Mouse (Mus musculus): ENCODE data around the gene B3gnt2. TPM values are rescaled to one million over a fixed set of nuclear protein-coding genes. Genes with fewer than 3 reads are reported as not detected.

B3gnt2 gene
- polyA plus RNA-seq, 1 experiment from 2014 or later, result 3.4 TPM

DNA sequence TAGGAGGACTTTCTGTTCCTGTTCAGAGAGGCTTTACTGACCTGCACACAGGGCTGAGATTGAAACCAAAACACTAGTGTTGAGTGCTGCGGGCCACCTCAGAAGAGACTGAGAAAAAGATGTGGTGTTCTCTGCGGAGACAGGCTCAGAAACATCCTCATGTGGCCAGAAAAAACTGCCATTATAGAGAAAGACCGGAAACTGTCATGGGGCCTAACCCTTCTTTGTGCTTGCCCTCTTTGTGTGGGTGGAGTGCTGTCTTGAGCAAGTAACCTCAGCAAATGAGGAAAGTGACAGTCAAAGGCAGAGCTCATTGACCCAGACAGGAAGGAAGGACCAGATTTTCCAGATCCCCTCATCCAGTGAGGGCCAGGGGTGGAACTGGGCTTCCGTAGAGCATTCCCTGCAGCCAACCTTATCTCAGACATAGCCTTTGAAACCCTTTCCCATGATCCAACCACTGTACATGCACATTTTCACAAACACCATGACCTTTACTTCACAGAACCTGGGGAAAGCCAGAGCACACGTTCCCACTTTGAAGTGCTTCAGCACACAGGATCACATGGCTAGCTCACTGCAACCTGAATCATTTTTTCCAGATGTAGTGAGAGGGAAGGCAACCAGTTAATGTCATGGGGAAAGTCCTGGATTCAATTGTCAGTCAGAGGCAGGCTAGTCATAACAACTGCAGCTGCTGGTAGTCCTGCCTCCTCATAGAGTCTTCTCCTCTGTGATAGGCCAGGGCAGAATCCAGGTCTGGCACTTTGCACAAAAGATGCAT lies 46.6 kb downstream of the B3gnt2 start:
- Histone ChIP-seq H3K4me3 (no peak overlapping the region), H3K27me3 (ENCODE audit: low read depth, poor library complexity, severe bottlenecking) (no peaks in the 10 kb centered on the region), H3K4me1 (0 out of 2 replicates have a peak, but pooled peaks cover 3% of the 10 kb centered on the region), H3K27ac (no peak overlapping the region), H3K9me3 (replicated peaks) (no peaks in the 10 kb centered on the region), H3K36me3 (no peaks in the 10 kb centered on the region)
- WGBS, result 77% methylated on average over 5 of the region's 5 CpGs
- DNase-seq (ENCODE audit: low spot score), result no peak

DNA sequence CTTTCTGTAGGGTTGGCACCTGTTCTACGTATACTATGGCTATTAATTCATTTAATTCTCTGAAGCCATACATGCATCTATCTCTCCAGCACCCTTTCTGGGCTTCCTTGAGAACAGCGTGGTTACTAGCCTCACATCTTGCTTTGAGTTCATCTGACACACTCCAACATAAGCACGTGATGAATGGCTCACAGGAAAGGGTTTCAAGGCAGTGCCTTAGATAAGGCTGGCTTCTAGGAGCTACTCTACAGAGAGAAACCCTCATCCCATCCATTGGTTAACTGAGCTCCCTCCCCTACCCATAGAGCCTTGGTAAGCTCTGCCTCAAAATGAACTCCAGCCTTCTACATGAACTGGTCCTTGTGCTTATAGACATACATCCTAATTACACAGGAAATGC lies 47.3 kb downstream of the B3gnt2 start:
- Histone ChIP-seq H3K36me3 (no peaks in the 10 kb centered on the region), H3K9me3 (replicated peaks) (no peaks in the 10 kb centered on the region), H3K27ac (no peak overlapping the region), H3K4me3 (no peak overlapping the region), H3K4me1 (0 out of 2 replicates have a peak, but pooled peaks cover 2% of the 10 kb centered on the region), H3K27me3 (ENCODE audit: low read depth, poor library complexity, severe bottlenecking) (no peaks in the 10 kb centered on the region)
- 81% methylated on average over 3 of the region's 3 CpGs for WGBS
- DNase-seq (ENCODE audit: low spot score), result no peak

GRCm38 (mm10) chr11:22811413-22811812 lies 49.3 kb downstream of the B3gnt2 start:
- DNase-seq (ENCODE audit: low spot score), result no peak
- Histone ChIP-seq H3K9me3 (replicated peaks) (no peaks in the 10 kb centered on the region), H3K4me1 (no peaks in the 10 kb centered on the region), H3K36me3 (no peaks in the 10 kb centered on the region), H3K27me3 (ENCODE audit: low read depth, poor library complexity, severe bottlenecking) (no peaks in the 10 kb centered on the region), H3K27ac (no peak overlapping the region), H3K4me3 (no peak overlapping the region)
- 84% methylated on average over 3 of the region's 3 CpGs for WGBS

DNA sequence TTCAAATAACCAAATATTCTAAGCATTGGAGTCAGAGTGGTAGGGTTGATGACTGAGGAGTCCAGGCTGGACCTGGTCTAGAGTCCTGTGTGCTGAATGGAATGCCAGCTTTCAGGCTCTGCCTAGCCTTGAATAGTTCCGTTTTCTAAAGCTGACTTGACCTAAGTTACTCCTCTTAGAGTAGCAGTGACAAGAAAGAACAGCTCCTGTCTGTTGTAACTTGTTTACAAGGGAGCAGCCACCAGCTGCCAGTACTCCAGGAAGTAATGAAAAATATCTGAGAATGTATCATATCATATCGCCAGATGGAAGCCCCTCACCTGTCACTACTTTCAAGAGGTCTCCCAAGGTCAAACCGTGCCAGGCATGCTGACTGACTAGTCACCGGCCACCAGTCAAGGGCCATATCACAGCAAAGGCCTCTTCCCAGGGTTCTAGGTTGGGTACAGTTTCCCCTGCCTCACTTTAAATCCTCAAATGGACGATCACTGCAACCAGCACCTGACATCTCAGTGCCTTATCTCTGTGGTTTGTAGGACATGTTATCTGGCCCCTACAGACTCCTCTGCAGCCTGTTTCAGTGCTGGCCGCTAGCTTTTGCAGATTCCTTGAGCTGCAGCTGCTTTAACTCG lies 51.2 kb downstream of the B3gnt2 start:
- H3K9me3 ChIP-seq (replicated peaks), result no peaks in the 10 kb centered on the region

GRCm38 (mm10) chr11:22808040-22808439 lies 52.7 kb downstream of the B3gnt2 start:
- H3K9me3 ChIP-seq (replicated peaks), result no peaks in the 10 kb centered on the region
- H3K27me3 ChIP-seq (ENCODE audit: low read depth, poor library complexity, severe bottlenecking), result no peaks in the 10 kb centered on the region
- DNase-seq (ENCODE audit: low spot score), result no peak
- no peak overlapping the region for H3K4me3 ChIP-seq
- no peaks in the 10 kb centered on the region for H3K4me1 ChIP-seq
- no peak overlapping the region for H3K27ac ChIP-seq
- H3K36me3 ChIP-seq, result no peaks in the 10 kb centered on the region

More for the DNA sequence above, 51.2 kb downstream of the B3gnt2 start:
- no peaks in the 10 kb centered on the region for H3K36me3 ChIP-seq
- no peak overlapping the region for H3K4me3 ChIP-seq
- 81% methylated on average over 7 of the region's 7 CpGs for WGBS
- no peaks in the 10 kb centered on the region for H3K4me1 ChIP-seq
- no peak for DNase-seq (ENCODE audit: low spot score)
- H3K27ac ChIP-seq, result no peak overlapping the region
- no peaks in the 10 kb centered on the region for H3K27me3 ChIP-seq (ENCODE audit: low read depth, poor library complexity, severe bottlenecking)

DNA sequence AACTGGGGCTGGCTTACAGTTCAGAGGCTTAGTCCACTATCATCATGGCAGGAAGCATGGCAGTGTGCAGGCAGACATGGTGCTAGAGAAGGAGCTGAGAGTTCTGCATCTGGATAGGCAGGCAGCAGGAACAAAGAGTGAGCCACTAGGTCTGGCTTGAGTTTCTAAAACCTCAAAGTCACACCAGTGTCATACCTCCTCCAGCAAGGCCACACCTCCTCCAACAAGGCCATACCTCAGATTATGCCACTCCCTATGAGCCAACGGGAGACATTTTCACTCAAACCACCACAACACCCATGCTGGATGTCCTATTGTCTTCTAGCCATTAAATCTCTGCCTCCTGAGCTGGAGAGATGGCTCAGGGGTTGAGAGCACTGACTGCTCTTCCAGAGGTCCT lies 55.6 kb downstream of the B3gnt2 start:
- WGBS, result 65% methylated on average over 1 of the region's 1 CpGs
- Histone ChIP-seq H3K36me3 (no peaks in the 10 kb centered on the region), H3K27me3 (ENCODE audit: low read depth, poor library complexity, severe bottlenecking) (no peaks in the 10 kb centered on the region)

DNA sequence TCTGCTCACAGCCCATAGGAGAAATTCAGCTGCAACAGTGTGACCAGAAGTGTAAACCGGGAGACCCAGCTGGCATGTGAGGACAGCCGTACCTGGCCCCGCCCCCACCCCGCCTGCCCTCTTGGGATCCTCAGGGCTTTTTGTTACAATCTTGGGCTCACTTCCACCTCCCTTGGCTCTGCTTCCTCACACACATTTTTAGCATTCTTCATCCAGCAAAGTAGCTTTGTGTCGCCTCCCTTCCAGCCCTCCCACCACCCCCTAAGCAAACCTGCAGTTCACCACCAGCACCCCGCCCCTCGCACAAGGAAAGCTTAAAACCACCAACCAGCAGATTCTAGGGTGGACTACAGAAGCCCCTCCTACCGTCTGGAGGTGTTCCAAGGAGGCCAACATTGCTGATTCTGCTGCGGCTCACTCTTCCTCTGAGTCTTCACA lies 60.8 kb downstream of the B3gnt2 start:
- no peaks in the 10 kb centered on the region for H3K9me3 ChIP-seq (replicated peaks)
- H3K4me3 ChIP-seq, result no peak overlapping the region
- H3K36me3 ChIP-seq, result no peaks in the 10 kb centered on the region
- WGBS, result 28% methylated on average over 9 of the region's 9 CpGs
- H3K4me1 ChIP-seq, result peaks cover 10% of the 10 kb centered on the region
- H3K27ac ChIP-seq, result peak overlapping the region; percentile 54; the same call in 1 of the 2 replicates
- no peaks in the 10 kb centered on the region for H3K27me3 ChIP-seq (ENCODE audit: low read depth, poor library complexity, severe bottlenecking)
- no peak for DNase-seq (ENCODE audit: low spot score)

More for the DNA sequence above, 55.6 kb downstream of the B3gnt2 start:
- Histone ChIP-seq H3K4me3 (no peak overlapping the region), H3K9me3 (replicated peaks) (no peaks in the 10 kb centered on the region), H3K4me1 (peaks cover 3% of the 10 kb centered on the region), H3K27ac (no peak overlapping the region)
- no peak for DNase-seq (ENCODE audit: low spot score)

- H3K27me3 ChIP-seq (ENCODE audit: low read depth, poor library complexity, severe bottlenecking), result no peaks in the 10 kb centered on the region
- H3K4me3 ChIP-seq, result no peak overlapping the region
- H3K36me3 ChIP-seq, result no peaks in the 10 kb centered on the region
- WGBS, result 71% methylated on average over 5 of the region's 5 CpGs
- no peak overlapping the region for H3K27ac ChIP-seq
- peaks cover 10% of the 10 kb centered on the region for H3K4me1 ChIP-seq
- no peaks in the 10 kb centered on the region for H3K9me3 ChIP-seq (replicated peaks)
- no peak for DNase-seq (ENCODE audit: low spot score)
These were observed 61.8 kb downstream of the B3gnt2 start for GRCm38 (mm10) chr11:22798916-22799315.

- Histone ChIP-seq H3K27ac (no peak overlapping the region), H3K27me3 (ENCODE audit: low read depth, poor library complexity, severe bottlenecking) (no peaks in the 10 kb centered on the region), H3K36me3 (no peaks in the 10 kb centered on the region), H3K9me3 (replicated peaks) (no peaks in the 10 kb centered on the region), H3K4me3 (no peak overlapping the region), H3K4me1 (peaks cover 3% of the 10 kb centered on the region)
- WGBS, result 87% methylated on average over 1 of the region's 1 CpGs
- no peak for DNase-seq (ENCODE audit: low spot score)
These were observed 66.0 kb downstream of the B3gnt2 start for GRCm38 (mm10) chr11:22794734-22795133.

GRCm38 (mm10) chr11:22793881-22794203 lies 66.9 kb downstream of the B3gnt2 start:
- Histone ChIP-seq H3K4me3 (no peak overlapping the region), H3K9me3 (replicated peaks) (no peaks in the 10 kb centered on the region), H3K4me1 (no peaks in the 10 kb centered on the region), H3K27me3 (ENCODE audit: low read depth, poor library complexity, severe bottlenecking) (no peaks in the 10 kb centered on the region), H3K36me3 (no peaks in the 10 kb centered on the region), H3K27ac (no peak overlapping the region)
- no peak for DNase-seq (ENCODE audit: low spot score)
- 88% methylated on average over 1 of the region's 1 CpGs for WGBS

- Histone ChIP-seq H3K27me3 (ENCODE audit: low read depth, poor library complexity, severe bottlenecking) (no peaks in the 10 kb centered on the region), H3K9me3 (replicated peaks) (no peaks in the 10 kb centered on the region), H3K27ac (no peak overlapping the region), H3K4me1 (no peaks in the 10 kb centered on the region), H3K36me3 (no peaks in the 10 kb centered on the region), H3K4me3 (no peak overlapping the region)
- 88% methylated on average over 3 of the region's 3 CpGs for WGBS
- DNase-seq (ENCODE audit: low spot score), result no peak
These were observed 67.4 kb downstream of the B3gnt2 start for GRCm38 (mm10) chr11:22793176-22793880.

GRCm38 (mm10) chr11:22792149-22792548 lies 68.6 kb downstream of the B3gnt2 start:
- no peaks in the 10 kb centered on the region for H3K36me3 ChIP-seq
- WGBS, result 97% methylated on average over 1 of the region's 1 CpGs
- no peaks in the 10 kb centered on the region for H3K9me3 ChIP-seq (replicated peaks)
- no peaks in the 10 kb centered on the region for H3K4me1 ChIP-seq
- DNase-seq (ENCODE audit: low spot score), result no peak
- H3K27me3 ChIP-seq (ENCODE audit: low read depth, poor library complexity, severe bottlenecking), result no peaks in the 10 kb centered on the region
- H3K27ac ChIP-seq, result no peak overlapping the region
- H3K4me3 ChIP-seq, result no peak overlapping the region

- no peak for DNase-seq (ENCODE audit: low spot score)
- no peaks in the 10 kb centered on the region for H3K4me1 ChIP-seq
- no peaks in the 10 kb centered on the region for H3K27me3 ChIP-seq (ENCODE audit: low read depth, poor library complexity, severe bottlenecking)
- H3K9me3 ChIP-seq (replicated peaks), result no peaks in the 10 kb centered on the region
- no peak overlapping the region for H3K27ac ChIP-seq
- no peaks in the 10 kb centered on the region for H3K36me3 ChIP-seq
- WGBS, result 91% methylated on average over 5 of the region's 5 CpGs
- H3K4me3 ChIP-seq, result no peak overlapping the region
These were observed 69.0 kb downstream of the B3gnt2 start for GRCm38 (mm10) chr11:22791726-22792125.

Data from limb, embryonic 10.5 days (tissue).